Mouse (Mus musculus) liver, embryonic 14.5 days (tissue): ENCODE measurements around the gene Gm6020.

Source experiments
- CTCF ChIP-seq: IDR thresholded peaks from 2 replicates; pipeline ENCODE4 v1.5.1; 2016; ENCODE audit warnings: antibody characterized with exemption, low read depth, control low read depth
- EP300 ChIP-seq: IDR thresholded peaks from 2 replicates; pipeline ENCODE4 v1.6.1; 2016; ENCODE audit warnings: antibody characterized with exemption, low read depth

GRCm38 (mm10) chr19:61225526-61226400, 42.1 kb downstream of the Gm6020 start:
- TF ChIP-seq CTCF: no peak
- no peak for TF ChIP-seq EP300
